Mouse (Mus musculus) adrenal gland, adult 8-10 months (tissue): ENCODE data around the gene 1700001C19Rik. TPM values are rescaled to one million over a fixed set of nuclear protein-coding genes. Genes with fewer than 3 reads are reported as not detected.

Source experiments
- DNase-seq: peaks from one replicate; pipeline ENCODE4 v3.0.0; 2022
- total RNA-seq, 4 experiments: library from RNA; stranded (reverse); gene quantifications; 2 replicates each; pipeline ENCODE4 v1.2.4; 2022

1700001C19Rik gene
- under 1 TPM in 2 of 4 experiments, not detected in 2; 0.17 to 0.35 TPM for total RNA-seq

DNA sequence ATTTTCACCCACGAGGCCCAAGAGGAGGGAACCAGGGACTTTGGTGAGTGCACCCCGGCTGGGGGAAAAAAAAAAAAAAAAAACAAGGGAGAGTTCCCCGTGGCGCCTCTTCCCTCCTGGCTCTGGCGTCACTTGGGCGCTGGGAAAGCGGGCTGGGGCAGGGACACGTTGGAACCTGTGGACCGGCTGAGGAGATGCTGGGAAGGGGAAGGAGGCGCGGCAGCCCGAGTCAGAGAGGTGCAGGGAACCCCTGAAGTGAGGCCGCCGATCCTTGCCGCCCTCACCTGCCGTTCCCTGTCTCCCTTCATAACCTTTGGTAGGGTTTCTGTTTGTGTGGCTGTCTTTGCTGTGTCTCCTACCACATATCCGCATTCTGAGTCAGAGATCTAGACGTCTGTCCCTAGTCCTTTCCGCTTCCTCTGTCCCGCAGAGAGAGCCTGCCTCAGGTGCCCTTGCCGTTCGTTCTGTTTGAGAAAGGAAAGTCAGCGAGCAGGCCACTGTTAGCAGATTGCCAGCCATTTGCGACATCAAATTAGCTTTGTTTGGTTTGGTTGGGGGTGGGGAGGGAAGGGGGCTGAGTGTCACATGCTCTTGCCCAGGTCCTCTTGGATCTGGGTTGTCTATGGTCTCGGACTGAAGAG, at the start of gene 1700001C19Rik:
TSS of gene 1700001C19Rik (minus strand) at position 470 of the 641 bp plus-strand sequence.
- no peak for DNase-seq

DNA sequence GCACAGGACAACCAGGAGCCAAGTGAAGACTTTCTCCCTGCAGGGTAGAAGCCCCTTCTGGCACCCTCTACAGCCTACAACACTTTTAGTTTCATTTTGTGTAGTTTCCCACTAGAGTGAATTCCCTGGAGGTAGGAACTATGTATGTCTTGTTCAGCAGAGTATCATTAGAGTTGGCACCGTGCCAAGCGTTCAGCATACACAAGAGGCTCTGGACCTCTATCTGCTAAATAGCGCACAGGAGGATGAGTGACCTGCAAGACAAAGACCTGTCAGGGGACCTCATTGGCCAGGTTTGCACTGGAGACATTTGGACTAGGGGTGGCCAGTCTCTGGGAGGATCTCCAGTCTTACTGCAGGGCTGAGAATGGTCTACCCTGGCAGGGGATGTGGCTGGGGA, 48.6 kb upstream of the 1700001C19Rik start:
- DNase-seq, result no peak

DNA sequence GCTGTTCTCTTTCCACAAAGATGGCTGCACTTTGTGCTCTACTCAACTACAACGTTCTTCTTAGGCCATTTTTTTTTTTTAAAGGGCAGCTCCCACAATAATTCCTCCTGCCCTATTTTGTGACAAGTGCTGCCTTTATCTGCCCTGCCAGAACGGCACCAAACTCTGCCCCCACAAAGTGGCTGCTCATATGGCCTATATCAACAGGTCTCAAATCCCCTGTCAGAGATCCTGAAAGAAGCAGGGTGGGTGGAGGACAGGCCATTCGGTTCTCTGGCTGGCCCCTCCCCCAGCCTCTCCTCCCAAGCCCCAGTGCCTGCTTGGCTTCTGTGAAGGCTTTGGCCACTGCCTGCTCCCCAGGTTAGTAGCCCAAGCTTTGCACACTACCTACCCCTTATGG, 47.8 kb upstream of the 1700001C19Rik start:
- DNase-seq, result no peak

DNA sequence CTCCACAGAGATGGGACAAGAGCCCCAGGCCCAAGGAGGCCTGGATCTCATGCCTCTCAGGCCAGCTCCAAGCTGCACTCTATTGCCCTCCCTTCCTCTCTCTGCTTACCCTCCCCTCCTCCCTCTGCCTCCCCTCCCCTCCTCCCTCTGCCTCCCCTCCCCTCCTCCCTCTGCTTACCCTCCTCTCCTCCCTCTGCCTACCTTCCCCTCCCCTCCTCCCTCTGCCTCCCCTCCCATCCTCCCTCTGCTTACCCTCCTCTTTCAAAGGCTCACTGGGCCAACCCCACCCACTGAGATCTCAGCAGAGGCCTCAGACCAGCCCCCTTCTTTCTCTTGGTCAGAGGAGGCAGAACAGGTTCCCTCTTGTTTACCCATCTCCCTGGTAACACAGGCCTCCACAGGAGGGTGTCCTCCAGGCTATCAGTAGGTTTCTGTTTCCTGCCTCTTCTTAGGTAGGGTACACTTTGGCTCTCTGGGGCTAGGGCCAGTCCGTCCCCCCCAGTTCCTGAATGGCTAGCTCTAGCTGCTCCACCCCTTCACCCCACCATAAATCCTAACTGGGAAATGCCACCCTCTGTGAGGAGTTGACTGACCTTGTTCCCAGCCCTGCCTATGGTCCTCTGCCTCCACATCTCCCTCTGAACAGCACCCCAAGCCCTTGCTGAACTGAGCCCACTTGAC, 47.2 kb upstream of the 1700001C19Rik start:
- no peak for DNase-seq

DNA sequence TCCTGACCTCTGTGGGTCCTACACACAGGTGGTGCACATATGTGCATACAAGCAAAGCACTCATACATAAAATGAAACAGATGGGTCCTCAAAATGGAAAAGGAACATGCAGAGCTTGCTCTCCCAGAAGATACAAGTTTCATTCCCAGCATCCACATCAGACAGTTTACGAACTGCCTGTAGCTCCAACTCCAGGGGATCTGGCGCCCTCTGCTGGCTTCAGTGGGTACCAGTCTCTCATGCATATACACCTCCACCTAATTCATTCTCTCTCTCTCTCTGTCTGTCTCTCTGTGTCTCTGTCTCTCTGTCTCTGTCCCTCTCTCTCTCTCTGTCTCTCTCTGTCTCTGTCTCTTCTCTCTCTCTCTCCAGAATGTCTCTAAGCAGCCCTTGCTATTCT, 45.2 kb upstream of the 1700001C19Rik start:
- DNase-seq, result no peak

DNA sequence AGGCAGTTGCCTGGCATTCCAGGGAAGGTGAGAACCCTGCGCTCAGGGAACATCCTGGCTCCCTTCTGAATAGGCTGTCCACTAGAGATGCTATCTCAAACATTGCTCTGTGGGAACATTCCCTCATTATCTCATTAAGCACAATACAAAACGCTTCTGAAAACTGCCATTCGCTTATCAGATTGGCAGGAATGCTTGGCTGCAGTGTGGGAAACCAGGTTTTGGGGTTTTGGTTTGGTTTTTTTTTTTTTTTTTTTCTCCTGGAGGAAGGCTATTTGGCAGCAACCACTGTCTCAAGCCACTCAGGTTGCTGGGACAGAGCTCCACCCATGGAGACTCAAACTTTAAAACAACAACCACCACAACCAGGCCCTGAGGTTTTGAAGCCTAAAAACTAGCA, 42.7 kb upstream of the 1700001C19Rik start:
- DNase-seq, result no peak

DNA sequence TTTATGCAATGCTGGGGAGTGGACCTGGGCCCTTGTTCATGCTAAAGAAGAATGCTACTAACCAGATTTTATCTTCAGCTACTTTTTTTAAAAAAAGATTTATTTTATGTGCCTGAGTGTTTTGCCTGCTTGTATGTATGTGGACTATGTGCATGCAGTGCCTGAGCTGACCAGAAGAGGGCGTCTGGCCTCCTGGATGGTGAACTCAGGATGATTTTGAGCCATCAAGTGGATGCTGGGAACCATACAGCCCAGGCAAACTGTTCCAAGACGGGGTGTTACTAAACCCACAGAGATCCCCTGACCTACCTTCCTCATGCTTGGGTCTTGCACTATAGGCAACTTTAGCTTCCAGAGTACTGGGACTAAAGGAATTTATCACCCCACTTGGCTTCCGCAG, 38.5 kb upstream of the 1700001C19Rik start:
- no peak for DNase-seq

DNA sequence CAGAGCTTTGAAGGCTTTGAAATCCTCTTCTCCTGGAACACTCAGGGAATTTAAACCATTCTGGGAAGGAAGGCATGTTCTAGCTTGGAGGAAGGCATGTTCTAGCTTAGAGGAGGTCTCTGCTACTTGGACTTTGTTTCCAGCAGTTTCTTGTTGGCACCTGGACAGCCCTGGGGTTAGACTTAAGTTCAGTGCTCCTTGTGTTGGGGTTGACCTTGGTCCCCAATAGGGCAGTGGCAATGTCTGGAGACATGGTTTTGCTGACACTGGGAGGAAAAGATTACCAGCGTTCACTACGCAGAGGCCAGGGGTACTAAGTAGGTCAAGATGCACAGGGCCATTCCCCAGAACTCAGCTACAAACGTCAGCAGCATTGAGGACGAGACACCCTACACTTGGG, 38.0 kb upstream of the 1700001C19Rik start:
- DNase-seq, result no peak

DNA sequence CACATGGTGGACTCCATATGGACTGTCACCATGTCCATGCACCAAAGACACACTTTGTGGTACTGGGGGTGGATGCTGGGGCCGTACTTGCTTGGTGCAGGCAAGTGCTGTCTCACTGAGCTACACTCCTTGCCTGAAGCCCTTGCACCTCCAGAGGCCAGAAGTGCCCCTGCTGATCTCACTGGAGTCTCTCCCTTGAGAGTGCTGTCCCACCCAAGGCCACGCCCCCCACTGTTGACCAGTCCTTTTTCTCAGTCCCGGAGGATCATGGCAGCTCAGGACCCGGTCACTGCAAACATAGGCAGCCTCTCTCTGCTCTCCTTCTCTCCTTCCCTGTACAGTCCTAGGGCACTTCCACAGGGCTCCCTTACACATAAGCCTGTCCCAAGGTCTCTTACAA, 37.1 kb upstream of the 1700001C19Rik start:
- no peak for DNase-seq

DNA sequence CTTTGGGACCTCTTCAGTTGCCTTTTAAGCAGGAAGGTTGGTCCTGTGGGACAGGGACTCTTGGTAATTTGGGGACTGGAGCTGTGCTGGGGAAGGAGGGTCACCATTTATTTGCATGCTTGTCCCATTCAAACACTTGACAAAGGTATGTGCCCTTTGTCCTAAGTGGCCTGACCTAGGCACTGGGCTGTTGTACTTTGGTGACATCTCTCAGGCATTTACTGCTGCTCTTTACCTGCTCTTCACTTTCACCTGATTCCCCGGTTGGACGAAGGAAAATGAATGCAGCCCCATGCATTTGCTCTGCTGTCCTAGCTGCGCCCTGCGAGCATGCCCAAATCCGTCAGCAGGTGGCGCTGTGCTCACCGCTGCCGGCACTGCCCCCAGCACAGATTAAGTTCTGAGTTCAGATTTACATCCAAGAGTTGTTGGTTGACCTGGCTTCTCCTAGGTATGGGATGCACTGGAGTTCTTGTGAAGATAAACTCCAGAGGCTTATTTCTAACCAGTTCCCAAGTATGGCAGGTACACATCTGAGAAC, 36.3 kb upstream of the 1700001C19Rik start:
- no peak for DNase-seq

DNA sequence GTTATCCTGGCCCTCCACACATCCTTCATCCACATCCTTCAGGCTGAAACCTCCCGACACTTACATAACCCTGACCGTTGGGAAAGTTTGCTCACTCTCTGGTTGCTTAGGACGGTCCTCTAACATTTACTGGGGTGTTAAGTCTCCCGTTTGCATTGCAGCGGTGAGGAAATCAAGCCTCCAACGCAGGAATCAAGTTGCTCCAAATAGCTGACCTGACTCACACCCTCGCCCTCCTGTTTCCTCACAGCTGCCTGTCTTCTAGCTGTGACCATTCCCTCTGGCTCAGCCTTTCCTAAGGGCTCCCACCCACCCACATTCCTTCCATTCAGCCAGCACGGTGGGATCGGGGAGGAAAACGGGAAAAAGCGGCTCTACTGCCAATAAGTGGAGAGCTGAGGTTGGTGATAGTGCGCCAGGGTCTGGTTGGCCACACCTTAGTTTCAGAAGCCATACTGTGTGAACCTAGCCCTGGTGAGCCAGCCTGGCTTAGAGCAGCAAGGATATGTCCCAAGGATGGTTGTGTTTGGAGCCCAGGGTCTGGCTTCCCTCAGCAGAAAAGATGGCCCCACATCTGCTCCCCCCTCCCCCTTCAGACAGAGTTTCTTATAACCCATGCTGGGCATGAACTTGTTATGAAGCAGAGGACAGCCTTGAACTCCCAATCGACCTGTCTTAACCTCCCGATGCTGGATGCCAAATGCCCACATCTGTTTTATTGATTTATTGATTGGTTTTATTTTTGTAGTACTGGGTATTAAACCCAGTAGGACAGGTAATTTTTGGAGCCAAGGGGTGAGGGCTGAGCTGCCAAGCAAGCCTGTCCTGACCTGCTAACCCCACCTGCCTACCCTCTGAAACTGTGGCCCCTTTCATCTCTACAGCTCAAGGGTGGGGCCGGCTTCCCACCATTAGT, 35.5 kb upstream of the 1700001C19Rik start:
- no peak for DNase-seq

DNA sequence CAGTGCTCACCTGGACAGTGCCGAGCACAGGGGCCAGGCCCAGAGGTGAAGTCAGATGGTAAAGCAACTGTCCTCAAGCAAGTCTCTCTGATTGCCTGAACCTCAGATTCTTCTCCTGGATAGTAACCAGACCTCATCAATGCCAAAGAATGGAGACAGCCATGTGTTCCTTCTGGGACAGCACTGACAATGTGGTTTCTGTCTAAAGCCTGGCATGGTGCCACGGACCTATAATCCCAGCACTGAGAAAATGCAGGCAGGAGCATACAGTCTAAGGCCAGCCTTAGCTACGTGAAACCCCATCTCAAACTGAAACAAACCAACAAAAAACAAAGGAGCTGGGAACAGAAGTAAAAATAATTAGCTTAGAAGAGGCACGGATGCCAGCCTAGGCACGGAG, 33.5 kb upstream of the 1700001C19Rik start:
- DNase-seq, result no peak

DNA sequence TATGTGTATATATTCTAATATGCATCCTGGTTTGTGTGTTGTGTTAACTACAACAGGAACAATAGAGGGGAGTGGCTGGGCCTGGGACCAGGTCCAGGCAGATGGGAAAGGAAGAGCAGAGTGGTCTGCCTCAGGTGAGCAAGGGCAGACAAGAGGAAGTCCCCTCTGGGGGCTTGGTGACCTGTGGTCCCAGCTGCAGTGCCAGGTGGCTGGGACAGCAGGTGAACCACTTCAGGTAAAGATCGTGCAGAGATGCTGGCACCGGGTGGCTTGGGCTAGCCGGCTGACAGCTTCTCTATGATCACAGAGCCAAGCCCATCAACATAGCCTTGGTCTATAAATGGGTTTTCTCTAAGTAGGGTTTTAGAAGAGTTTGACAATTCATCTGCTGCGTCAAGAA, 32.9 kb upstream of the 1700001C19Rik start:
- DNase-seq, result no peak

DNA sequence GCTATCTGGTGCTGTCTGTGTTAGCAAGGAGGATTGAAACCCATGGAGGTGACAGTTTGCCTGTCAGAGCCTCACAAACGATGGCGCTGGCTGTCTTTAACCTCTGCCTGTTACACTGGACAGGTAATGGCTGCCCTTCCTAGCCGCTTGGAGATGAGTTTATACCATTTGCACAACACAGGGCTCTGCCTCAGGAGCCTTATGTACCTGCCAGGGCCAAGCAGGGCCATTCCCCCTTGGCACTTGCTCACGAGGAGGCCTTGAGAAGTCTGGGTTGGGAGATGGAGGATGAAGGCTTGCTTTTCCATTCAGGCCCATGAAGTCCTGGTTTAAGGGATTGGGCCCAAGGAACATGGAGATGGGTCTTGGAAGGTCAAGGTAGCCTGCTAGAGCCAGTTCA, 32.5 kb upstream of the 1700001C19Rik start:
- no peak for DNase-seq

DNA sequence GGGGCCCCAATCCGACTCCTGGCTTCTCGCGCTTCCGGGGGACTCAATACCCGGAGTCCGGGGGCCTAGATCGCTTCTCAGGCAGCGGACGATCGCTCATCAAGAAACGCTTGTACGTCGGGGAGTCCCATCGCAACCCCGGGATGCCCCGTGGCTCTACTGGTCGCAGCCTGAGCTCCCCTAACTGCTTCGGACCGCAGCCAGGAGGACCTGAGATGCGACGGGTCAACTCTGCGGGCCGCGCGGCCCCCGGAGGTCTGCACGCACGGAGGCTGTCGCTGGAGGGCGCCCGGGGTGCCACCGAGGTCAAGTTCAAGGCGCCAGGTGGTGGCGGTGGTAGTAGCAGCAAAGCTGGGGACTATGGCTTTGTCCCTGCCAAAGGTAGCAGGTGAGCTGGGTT, 31.3 kb upstream of the 1700001C19Rik start:
- DNase-seq, result no peak

DNA sequence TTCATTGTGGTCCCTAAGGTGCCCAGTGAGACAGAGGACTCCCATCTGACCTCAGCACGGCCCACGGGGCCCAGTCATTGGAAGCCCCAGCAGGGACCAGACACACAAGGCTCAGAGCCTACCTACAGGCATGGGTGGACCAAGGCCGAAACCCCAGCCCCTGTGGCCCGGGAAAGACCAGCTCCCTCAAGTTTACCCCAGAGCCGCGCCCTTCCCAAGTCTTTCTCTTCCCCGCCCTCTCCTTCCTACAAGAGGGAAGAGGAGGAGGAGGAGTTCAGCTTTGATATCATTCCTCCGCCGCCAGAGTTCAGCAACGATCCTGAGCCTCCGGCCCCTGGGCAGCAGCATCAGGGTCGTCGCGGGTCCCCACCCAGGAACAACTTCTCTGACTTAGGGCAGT, 30.9 kb upstream of the 1700001C19Rik start:
- DNase-seq, result no peak

DNA sequence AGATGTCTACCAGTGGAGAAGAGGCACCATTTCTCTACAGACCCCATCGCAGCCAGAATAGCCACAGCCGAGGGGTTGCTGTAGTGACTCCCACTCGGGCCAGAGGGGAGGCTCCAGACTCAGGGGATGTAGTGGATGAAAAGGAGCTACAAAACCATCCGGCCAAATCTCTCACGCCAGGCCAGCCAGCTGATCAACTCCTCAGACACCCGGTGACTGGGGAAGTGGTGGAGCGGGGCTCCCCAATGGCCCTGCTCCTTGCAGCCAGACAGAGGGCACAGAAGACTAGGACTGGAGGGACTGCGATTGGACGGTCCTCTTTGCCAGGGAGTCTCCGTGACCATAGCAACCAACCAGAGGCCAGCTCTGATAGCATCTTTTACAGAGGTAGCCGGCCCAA, 30.5 kb upstream of the 1700001C19Rik start:
- no peak for DNase-seq

DNA sequence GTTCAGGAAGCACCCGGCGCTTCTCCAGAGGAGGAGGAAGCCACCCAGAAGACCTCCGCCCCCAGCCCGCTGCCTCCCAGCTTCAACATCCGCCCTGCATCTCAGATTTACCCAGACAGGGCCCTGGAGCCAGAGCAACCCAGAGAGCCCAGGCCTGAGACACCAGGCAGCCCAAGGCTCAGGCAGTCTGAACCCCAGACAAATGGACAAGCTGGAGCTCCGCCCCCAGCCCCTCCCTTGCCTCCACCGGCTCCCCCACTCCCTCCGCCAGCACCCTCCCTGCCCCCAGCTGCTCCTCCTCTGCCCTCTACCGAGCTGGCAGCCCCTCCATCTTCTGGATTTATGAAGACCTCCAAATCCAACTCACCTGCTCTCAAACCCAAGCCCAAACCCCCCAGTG, 29.1 kb upstream of the 1700001C19Rik start:
- DNase-seq, result no peak

DNA sequence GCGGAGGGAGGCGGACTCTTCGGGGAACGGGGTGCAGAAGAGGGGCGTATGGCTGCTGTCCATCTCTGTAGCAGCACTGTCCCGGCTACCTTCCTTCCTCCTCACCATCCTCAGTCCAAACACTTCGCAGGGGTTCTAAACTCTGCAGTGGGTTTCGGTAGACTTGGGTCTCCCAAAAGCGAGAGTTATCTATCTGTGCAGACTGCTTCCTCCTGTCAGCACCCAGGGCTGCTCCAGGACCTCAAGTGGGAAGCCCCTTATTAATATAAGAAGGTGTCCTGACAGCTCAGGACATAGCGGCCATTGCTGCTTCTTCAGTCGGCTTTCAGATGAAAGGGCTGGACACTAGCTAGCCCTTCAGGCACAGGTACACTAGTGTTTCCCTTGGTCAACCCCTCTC, 27.8 kb upstream of the 1700001C19Rik start:
- DNase-seq, result no peak

DNA sequence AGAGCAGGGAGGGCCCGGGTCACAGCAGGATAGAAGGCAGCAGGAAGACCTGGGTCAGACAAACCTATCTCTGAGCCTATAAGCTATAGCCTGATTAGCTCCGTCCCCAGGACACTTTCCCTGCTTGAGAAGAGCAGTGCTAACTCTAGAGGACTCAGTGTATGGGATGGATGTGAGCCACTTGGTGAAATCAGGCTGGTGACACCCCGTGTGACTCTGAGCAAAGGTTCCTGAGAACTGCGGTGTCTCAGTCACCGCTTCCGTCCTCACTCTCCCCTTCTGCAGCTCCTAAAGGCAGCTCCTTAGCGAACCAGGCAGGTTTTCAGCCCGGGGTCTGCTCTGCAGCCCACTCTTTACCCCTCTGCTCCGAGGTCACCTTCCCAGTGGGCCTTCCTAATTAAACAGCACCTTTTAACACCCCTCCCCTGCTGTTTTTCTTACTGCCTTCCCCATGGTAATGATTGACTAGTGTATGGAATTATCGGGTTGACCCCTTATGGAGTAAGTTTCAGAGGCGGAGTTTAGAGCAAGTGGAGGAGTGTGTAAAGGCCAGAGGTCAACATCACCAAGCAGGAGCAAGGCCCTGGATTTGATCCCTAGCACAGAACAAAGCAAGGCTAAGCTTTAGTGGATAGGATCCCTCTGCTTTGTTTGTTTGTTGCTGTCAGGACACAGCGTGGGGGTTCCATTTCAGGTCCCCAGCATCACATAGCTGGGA, 27.2 kb upstream of the 1700001C19Rik start:
- DNase-seq, result no peak

DNA sequence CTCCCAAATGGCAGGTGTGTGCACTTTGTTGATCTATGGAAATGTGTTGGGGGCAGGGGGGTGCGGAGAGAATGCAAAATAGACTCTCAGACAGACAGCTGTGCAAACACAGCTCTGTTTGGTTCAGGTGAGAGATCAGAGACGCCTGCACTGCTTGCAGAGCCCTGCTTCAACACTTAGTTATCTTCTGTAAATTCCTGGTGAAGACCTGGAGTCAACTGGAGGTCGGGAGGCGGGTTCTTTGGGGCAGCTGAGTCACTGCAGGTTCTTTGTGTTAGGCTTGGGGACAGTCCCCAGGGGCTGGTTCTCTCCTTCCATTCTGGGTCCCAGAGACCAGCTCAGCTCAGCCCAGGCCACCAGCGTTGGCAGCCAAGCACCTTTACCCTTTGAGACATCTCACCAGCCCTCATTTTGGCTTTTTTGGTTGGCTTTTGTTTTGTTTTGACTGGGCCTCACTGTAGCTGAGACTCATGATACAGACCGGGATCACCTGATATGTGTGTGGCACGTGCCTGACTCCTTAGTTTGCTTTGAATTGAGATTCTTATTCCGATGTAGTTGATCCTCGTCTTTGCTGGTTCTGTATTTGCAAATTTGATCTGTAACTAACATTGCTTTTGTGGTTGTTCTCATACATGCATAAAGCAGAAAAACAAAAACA, 25.7 kb upstream of the 1700001C19Rik start:
- no peak for DNase-seq

DNA sequence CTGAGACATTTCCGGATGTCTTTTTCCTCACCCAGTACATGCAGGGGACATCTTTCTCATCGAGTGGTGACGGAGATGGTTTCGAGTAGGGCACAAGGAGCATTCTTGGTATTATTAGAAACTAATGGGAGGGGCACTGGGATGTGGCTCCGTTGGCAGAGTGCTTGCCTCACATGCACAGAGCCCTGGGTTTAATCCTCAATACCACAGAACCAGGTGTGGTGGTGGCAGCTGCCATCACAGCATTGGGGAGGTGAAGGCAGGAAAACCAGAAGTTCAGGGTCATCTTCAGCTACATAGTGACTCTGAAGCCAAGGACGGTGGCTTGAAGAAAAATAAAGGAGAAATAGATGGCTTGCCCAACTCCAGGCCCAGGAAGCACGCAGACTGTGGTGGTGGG, 25.0 kb upstream of the 1700001C19Rik start:
- DNase-seq, result no peak
